Comparison of ENCODE assay signal across 9 mouse cellular contexts in the genomic region with DNA sequence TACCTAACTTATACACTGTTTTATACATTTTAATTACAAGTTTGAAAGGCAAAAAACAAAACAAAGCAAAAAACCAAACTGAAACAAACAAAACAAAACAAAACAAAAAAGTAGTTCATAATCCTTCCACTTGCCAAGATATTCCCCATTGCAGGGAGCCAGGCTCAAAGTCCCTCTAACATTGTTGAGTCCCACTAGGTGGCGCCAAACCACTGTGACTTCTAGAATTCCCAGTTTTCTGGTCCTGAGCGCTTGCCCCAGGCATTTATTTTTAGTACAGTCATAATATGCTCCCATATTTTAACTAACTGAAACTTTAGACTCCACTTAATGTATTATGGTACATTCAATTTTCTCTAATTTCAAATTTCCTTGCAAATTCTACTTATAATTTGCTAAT. TPM values are rescaled to one million over a fixed set of nuclear protein-coding genes. Genes with fewer than 3 reads are reported as not detected.
A peak's percentile ranks its signal among the peaks of the same experiment; 100 is the strongest.
DNase-seq lines count a peak whose midpoint lies in the region; ATAC-seq lines count a peak whose summit lies in the region.
"Had no signal": no experiment of that assay in that cellular context is flagged by ENCODE, and none has a peak within 500 bp of the region (broad histone marks: within the 10 kb centered on the region; RNA-seq: fewer than 3 reads in every experiment).

No protein-coding gene starts in this region.

- H3K9me3 ChIP-seq in midbrain, embryonic 11.5 days (ENCODE audit: control insufficient read depth, low read length) = no peaks in the 10 kb centered on the region
- H3K9me3 ChIP-seq in stomach, embryonic 14.5 days (ENCODE audit: control insufficient read depth, low read depth, low read length) = no peaks in the 10 kb centered on the region
- H3K9me3 ChIP-seq: limb, embryonic 15.5 days had no signal

- H3K4me1 ChIP-seq in midbrain, embryonic 11.5 days (ENCODE audit: control insufficient read depth, insufficient read depth, low read length) = no peaks in the 10 kb centered on the region
- H3K4me1 ChIP-seq in stomach, embryonic 14.5 days (ENCODE audit: control insufficient read depth, insufficient read depth, low read length) = no peaks in the 10 kb centered on the region
- H3K4me1 ChIP-seq: limb, embryonic 15.5 days had no signal

- H3K36me3 ChIP-seq in midbrain, embryonic 11.5 days (ENCODE audit: control insufficient read depth, insufficient read depth, low read length) = no peaks in the 10 kb centered on the region
- H3K36me3 ChIP-seq in stomach, embryonic 14.5 days (ENCODE audit: control insufficient read depth, insufficient read depth, low read length) = no peaks in the 10 kb centered on the region
- H3K36me3 ChIP-seq: limb, embryonic 15.5 days had no signal

- H3K4me2 ChIP-seq in midbrain, embryonic 11.5 days = no peak overlapping the region
- H3K4me2 ChIP-seq in stomach, embryonic 14.5 days (replicated peaks; ENCODE audit: low read depth, low read length) = no peak overlapping the region
- H3K4me2 ChIP-seq: limb, embryonic 15.5 days had no signal

- WGBS in midbrain, embryonic 11.5 days = 28% methylated on average over 2 of the region's 2 CpGs
- 11% methylated on average over 2 of the region's 2 CpGs for WGBS in stomach, embryonic 14.5 days

- no peak overlapping the region for H3K9ac ChIP-seq in midbrain, embryonic 11.5 days (ENCODE audit: low read length)
- no peak overlapping the region for H3K9ac ChIP-seq in stomach, embryonic 14.5 days (replicated peaks; ENCODE audit: low read depth, low read length)
- H3K9ac ChIP-seq: limb, embryonic 15.5 days had no signal

- peak; percentile 27 for DNase-seq in cerebellum, adult 11 months
- no peak for DNase-seq in cerebellum, adult 11-12 months
- DNase-seq in adrenal gland, adult 2 months = peak; percentile 73
- DNase-seq in embryo, embryonic 11.5 days (ENCODE audit: low read depth, low spot score) = peak; percentile 51
- DNase-seq in heart, postnatal 4 days = peak; percentile 78
- peak; percentile 65 to 77 for DNase-seq in layer of hippocampus, postnatal 14 days (ENCODE audit: low spot score in 2 of 2)
- DNase-seq in midbrain, embryonic 11.5 days (ENCODE audit: low spot score, missing footprints) = peak; percentile 97

- H3K4me3 ChIP-seq in midbrain, embryonic 11.5 days (ENCODE audit: low read depth, low read length) = no peak overlapping the region
- H3K4me3 ChIP-seq in stomach, embryonic 14.5 days (ENCODE audit: low read depth, low read length) = no peak overlapping the region
- H3K4me3 ChIP-seq: limb, embryonic 15.5 days had no signal

- H3K27me3 ChIP-seq in midbrain, embryonic 11.5 days (ENCODE audit: control insufficient read depth, insufficient read depth, low read length) = no peaks in the 10 kb centered on the region
- H3K27me3 ChIP-seq in stomach, embryonic 14.5 days (ENCODE audit: control insufficient read depth, insufficient read depth, low read length) = no peaks in the 10 kb centered on the region
- H3K27me3 ChIP-seq: limb, embryonic 15.5 days had no signal

- ATAC-seq in midbrain, embryonic 11.5 days (ENCODE audit: low FRiP score) = peak; percentile 62
- ATAC-seq in stomach, embryonic 14.5 days (ENCODE audit: insufficient number of reproducible peaks, insufficient read depth, low FRiP score, low read depth) = peak; percentile 42; the same call in 1 of the 2 replicates

- H3K27ac ChIP-seq in midbrain, embryonic 11.5 days (ENCODE audit: low read depth, low read length) = no peak overlapping the region
- no peak overlapping the region for H3K27ac ChIP-seq in stomach, embryonic 14.5 days (ENCODE audit: low read length)
- H3K27ac ChIP-seq: limb, embryonic 15.5 days had no signal

RNA-seq across cellular contexts. Expression of a gene that starts 4.9 kb away (rescaled TPM):
- not detected for total RNA-seq in adrenal gland, adult 2 months (2021)
- polyA plus RNA-seq in adrenal gland, adult 2 months (2012; rRNA removed) = not detected in 2 replicates
- not detected for total RNA-seq in heart, postnatal 4 days (2021)
- total RNA-seq in layer of hippocampus, postnatal 14 days (2021) = not detected
- polyA plus RNA-seq in midbrain, embryonic 11.5 days (2014; fragmentation: Nextera tagmentation; extraction: Ambion mirVana) = not detected in 2 replicates
- not detected in 2 replicates for polyA plus RNA-seq in stomach, embryonic 14.5 days (2014; fragmentation: Nextera tagmentation; extraction: Ambion mirVana)
- polyA plus RNA-seq: limb, embryonic 15.5 days had no signal

RNA-seq across cellular contexts. Expression of a gene that starts 10.7 kb away (rescaled TPM):
- total RNA-seq in adrenal gland, adult 2 months (2021) = 1 to 10 TPM in 1 of 2 experiments, under 1 TPM in 1; 0.31 to 1.9 TPM
- polyA plus RNA-seq in adrenal gland, adult 2 months (2012; rRNA removed) = 0.09 and 0.38 TPM in 2 replicates
- total RNA-seq in heart, postnatal 4 days (2021) = 1 to 10 TPM in 1 of 2 experiments, under 1 TPM in 1; 0.36 to 1.5 TPM
- under 1 TPM; 0.26 to 0.32 TPM for total RNA-seq in layer of hippocampus, postnatal 14 days (2021)
- not detected in 2 replicates for polyA plus RNA-seq in midbrain, embryonic 11.5 days (2014; fragmentation: Nextera tagmentation; extraction: Ambion mirVana)
- polyA plus RNA-seq in stomach, embryonic 14.5 days (2014; fragmentation: Nextera tagmentation; extraction: Ambion mirVana) = 0.41 and 0.59 TPM in 2 replicates

RNA-seq across cellular contexts. Expression of a gene that starts 32.3 kb away (rescaled TPM):
- 1 to 10 TPM in 1 of 2 experiments, under 1 TPM in 1; 0.92 to 2.9 TPM for total RNA-seq in adrenal gland, adult 2 months (2021)
- polyA plus RNA-seq in adrenal gland, adult 2 months (2012; rRNA removed) = 0.06 TPM in 1 of 2 replicates, not detected in the other
- under 1 TPM; 0.45 to 0.71 TPM for total RNA-seq in heart, postnatal 4 days (2021)
- under 1 TPM; 0.37 to 0.45 TPM for total RNA-seq in layer of hippocampus, postnatal 14 days (2021)
- 0.37 and 0.73 TPM in 2 replicates for polyA plus RNA-seq in midbrain, embryonic 11.5 days (2014; fragmentation: Nextera tagmentation; extraction: Ambion mirVana)
- 1.4 TPM in 2 replicates for polyA plus RNA-seq in stomach, embryonic 14.5 days (2014; fragmentation: Nextera tagmentation; extraction: Ambion mirVana)

RNA-seq across cellular contexts. Expression of a gene that starts 48.7 kb away (rescaled TPM):
- not detected for total RNA-seq in adrenal gland, adult 2 months (2021)
- polyA plus RNA-seq in adrenal gland, adult 2 months (2012; rRNA removed) = not detected in 2 replicates
- not detected for total RNA-seq in heart, postnatal 4 days (2021)
- total RNA-seq in layer of hippocampus, postnatal 14 days (2021) = not detected
- polyA plus RNA-seq in midbrain, embryonic 11.5 days (2014; fragmentation: Nextera tagmentation; extraction: Ambion mirVana) = not detected in 2 replicates
- polyA plus RNA-seq in stomach, embryonic 14.5 days (2014; fragmentation: Nextera tagmentation; extraction: Ambion mirVana) = not detected in 2 replicates
- polyA plus RNA-seq: limb, embryonic 15.5 days had no signal
